Mouse (Mus musculus) ovary, postnatal 10 days (tissue): ENCODE measurements at regions not wholly inside any gene's neighbourhood (a gene's known extent, or its start where the extent isn't known, plus 50 kb on each side); places are given as distances from the start of the nearest gene placed in this dataset.

Source experiments
- DNase-seq: peaks from one replicate; pipeline ENCODE4 v3.0.0; 2022; ENCODE audit warnings: low spot score

- no peak for DNase-seq
Measured at GRCm38 (mm10) chr1:90403057-90403456, 199.3 kb downstream of the Ackr3 start.

DNA sequence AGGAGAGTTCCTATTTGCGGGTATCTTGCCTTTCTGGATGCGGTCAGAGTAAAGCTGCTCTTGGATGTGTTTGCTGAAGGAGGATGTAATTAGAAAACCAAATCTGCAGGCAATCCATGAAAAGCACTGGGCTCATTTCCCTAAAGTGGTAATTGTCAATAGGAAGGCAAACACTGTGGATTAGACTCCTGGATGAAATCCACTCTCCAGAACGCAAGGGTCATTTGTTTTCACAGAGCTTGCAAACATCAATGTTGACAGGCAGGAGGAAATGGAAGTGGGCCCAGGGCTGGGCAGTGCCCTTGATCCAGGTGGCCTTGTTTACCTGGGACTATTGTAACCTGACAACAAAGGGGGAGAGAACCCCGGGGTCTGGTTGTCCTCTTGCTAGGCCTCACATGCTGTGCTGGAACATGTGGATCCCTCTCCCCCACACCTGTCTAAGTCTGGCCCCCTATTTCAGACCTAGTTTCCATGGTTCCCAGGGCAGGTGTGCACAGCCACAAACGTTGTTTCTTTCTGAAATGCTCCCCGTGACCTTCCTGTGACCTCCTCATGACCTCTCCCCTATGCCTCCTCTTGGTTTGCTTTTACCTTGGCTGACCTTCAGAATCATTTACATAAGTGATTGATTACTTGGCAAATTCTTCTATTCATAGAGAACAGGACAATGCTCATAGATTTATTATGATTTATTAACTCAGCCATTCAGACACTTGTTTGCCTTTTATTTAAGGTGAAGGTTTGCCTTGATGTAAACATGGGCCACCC is 197.9 kb upstream of the Cops8 start:
- DNase-seq, result no peak

GRCm38 (mm10) chr1:90406663-90407062 is 196.1 kb upstream of the Cops8 start:
- no peak for DNase-seq

- no peak for DNase-seq
Measured at GRCm38 (mm10) chr1:90408504-90409215, 194.1 kb upstream of the Cops8 start.

DNA sequence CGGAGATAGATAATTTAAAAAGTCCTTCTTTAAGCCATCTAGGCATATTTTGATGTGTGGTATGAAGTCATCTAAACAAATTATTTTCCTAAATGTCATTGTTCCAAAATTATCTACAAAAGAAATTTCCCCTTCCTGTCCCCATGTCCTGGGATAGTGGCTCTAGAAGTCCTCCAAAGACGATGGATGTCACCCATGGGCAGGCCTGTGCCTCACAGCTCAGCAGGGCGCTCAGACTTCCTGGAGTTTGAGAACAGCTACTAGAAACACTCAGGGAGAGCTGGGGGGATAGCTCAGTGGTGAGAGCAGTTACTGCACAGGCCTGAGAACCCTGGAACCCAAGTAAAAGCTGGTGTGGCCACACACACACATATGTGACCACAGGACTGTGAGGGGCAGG is 193.5 kb upstream of the Cops8 start:
- no peak for DNase-seq

DNA sequence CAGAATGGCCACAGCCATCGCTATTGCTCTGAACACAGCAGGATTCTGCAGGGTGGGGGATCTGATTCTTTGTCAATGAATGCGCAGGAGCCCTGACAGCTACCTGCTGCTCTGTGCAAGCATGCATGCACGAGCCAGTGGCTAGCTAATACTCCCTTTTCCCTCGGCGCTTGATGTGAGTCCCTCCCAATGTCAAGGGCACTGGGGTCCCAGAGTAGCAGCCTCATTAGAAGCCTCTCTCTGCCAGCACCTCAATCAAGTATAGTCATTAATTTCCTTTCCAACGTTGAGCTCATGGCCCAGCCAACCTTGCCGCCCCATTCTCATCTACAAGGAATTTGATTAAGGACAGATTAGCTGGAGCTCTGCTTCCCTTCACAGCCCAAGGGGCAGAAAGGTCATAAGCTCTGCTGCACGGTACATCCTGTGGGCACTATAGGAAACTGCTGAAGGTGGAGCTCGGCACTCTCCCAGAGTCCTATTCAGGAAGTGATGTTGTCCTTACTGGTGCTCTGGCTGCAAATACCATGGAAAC is 190.2 kb upstream of the Cops8 start:
- DNase-seq, result no peak

GRCm38 (mm10) chr1:90414751-90415150 is 188.0 kb upstream of the Cops8 start:
- DNase-seq, result no peak

- DNase-seq, result no peak
Measured at GRCm38 (mm10) chr1:90424066-90424821, 178.5 kb upstream of the Cops8 start.

DNA sequence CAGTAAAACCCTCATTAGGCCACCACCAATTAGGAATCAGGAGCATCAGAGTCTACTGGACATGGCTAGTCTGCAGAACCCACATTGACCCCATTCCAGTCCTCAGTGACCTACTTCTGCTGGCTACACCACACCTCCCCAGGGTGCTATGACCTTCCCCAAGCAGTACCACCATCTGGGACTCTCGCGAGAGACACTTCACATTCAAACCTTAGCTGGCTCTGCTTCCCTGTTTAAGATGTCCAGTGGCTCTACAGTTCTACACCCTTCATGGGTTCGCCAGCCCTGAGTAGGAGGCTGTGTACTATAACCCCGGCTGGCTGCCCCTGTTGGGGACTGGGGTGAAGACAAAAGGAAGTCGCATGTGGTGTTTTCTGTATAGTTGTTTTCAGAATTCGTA is 174.4 kb upstream of the Cops8 start:
- no peak for DNase-seq

GRCm38 (mm10) chr1:90428774-90429173 is 174.0 kb upstream of the Cops8 start:
- DNase-seq, result no peak

- DNase-seq, result no peak
Measured at GRCm38 (mm10) chr1:90430480-90430879, 172.3 kb upstream of the Cops8 start.

DNA sequence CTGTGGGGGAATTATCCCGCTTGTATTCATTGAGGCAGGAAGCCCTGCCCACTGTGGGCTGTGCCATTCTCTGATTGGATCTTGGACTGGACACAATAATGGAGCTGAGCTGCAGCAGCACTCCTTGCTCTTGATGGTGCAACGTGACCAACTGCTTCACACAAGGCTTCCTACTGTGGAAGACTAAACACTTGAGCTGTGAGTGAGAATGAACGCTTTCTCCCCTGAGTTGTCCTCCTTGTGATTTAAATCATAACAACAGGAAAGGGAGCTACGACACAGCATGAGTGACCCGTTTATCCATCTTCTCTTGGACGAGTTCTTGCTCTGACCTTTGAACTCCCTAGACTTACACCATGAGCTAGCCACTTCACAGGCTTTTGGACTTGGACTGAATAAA is 171.0 kb upstream of the Cops8 start:
- no peak for DNase-seq

GRCm38 (mm10) chr1:90433911-90434310 is 168.9 kb upstream of the Cops8 start:
- DNase-seq, result no peak

- DNase-seq, result no peak
Measured at GRCm38 (mm10) chr1:90440638-90441037, 162.1 kb upstream of the Cops8 start.

DNA sequence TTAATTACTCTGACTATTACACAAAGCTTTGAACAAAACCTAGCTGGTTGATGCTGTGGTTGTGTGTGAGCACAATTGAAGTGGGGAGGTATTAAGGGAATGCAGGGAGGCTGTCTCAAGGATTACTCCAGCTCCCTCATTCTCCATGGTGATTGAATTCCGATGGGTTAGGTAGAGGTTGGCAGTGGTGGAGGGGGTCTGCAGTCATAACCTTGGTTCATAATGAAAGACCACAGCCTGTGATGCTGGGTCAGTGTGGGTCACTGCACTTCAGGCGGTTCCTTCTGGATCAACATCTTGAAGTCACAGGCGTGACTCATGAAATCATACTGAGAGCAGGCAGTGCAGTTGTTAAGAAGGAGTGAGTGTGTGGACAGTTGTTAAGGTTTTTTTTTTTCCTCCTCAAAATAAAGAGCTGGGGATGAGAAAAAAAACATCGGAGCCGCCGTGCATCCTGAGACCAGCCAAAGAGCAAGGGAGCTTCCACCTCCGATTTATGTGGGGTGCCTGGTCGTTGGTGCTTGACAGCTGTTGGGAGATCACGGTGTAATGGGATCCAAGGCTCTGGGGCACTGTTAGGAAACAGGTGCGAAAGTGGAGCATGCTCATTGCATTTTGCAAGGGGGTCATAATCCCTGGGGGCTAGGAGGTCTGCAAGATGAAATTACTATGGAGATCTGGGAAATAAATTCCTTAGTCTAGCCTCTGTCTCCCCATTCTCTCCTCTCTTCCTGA is 161.5 kb upstream of the Cops8 start:
- DNase-seq, result no peak

DNA sequence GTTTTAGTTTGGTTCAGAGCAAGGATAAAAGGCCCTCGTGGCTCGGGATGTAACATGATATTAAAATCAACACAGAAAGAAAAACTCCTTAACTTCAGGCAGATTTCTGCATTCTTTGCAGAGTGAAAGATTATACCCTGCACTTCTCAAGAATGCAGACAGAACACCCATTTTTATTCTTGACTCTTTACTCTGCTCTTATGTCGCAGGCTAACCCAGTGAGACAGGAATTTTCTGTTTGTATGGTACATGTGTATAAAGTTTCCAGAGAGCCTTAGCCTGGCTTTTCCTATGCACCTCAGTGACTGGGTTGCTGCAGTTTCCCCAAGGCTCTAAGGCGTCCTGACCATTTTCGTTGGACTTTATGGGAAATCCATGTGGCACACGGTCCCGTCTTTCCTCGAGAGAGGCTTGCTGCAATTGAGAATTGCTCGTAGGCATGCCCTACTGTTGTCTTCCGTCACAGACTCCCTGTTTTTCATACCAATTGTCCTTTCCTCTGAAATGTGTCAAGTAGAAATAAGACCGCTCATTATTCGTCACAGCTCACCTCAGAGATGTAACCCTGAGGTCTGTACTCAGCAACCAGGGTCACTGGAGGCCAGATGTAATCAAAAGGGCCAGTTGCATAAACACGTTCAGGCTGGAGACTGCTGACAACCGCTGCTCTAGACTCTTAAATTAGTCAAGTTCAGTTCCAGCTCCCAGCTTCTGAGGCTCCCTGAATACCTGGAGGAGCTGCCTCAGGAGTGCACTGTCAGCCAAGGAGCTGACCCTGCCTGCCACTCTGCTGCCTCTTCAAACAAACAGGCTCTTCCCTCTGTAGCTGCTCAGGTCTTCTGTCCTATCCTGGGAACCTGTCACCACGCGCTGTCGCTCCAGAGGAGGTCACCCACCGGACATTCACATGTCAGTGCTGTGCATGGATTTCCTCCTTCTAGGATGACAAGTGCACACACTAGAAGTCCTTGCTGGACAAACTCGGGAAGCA is 160.2 kb upstream of the Cops8 start:
- no peak for DNase-seq

- DNase-seq, result no peak
Measured at GRCm38 (mm10) chr1:90449571-90450226, 153.1 kb upstream of the Cops8 start.

- DNase-seq, result no peak
Measured at GRCm38 (mm10) chr1:90451942-90452557, 150.7 kb upstream of the Cops8 start.

GRCm38 (mm10) chr1:90454263-90454662 is 148.5 kb upstream of the Cops8 start:
- DNase-seq, result no peak

GRCm38 (mm10) chr1:90457396-90457795 is 145.4 kb upstream of the Cops8 start:
- no peak for DNase-seq
